Mouse (Mus musculus) heart, postnatal 0 days (tissue): ENCODE measurements around the gene Zfp78. TPM values are rescaled to one million over a fixed set of nuclear protein-coding genes. Genes with fewer than 3 reads are reported as not detected.
A peak's percentile ranks its signal among the peaks of the same experiment; 100 is the strongest.

Experiments used
- ATAC-seq: fragments of 200-750 bp; cut with Nextera tagmentation; 2 replicates; pipeline ENCODE4 v1.8.0; 2017; ENCODE audit warnings: low read depth, moderate number of reproducible peaks, moderate library complexity; ENCODE audit not compliant: insufficient read depth
- DNase-seq: peaks from one replicate; pipeline ENCODE4 v3.0.0-alpha.2; 2016; ENCODE audit warnings: low spot score
- H3K27ac ChIP-seq: fragments of 300-500 bp; sonication (generic); 2 replicates; pipeline ENCODE4 v1.5.1; 2014; ENCODE audit warnings: low read depth, mild to moderate bottlenecking
- H3K27me3 ChIP-seq: fragments of 300-500 bp; sonication (generic); 2 replicates; pipeline ENCODE4 v1.6.1; 2014; ENCODE audit warnings: low read length, mixed read lengths; ENCODE audit not compliant: control insufficient read depth, insufficient read depth
- H3K36me3 ChIP-seq: fragments of 300-500 bp; sonication (generic); replicated peaks from 2 replicates; pipeline ENCODE4 v1.6.1; 2014; ENCODE audit warnings: low read length, mixed read lengths; ENCODE audit not compliant: control insufficient read depth, insufficient read depth
- H3K4me1 ChIP-seq: fragments of 300-500 bp; sonication (generic); 2 replicates; pipeline ENCODE4 v1.6.1; 2014; ENCODE audit warnings: antibody characterized with exemption; ENCODE audit not compliant: control insufficient read depth, insufficient read depth
- H3K4me2 ChIP-seq: fragments of 300-500 bp; sonication (generic); 2 replicates; pipeline ENCODE4 v1.6.1; 2014; ENCODE audit warnings: low read depth, mild to moderate bottlenecking, low read length, moderate library complexity
- H3K4me3 ChIP-seq: fragments of 300-500 bp; sonication (generic); 2 replicates; pipeline ENCODE4 v1.5.1; 2014; ENCODE audit warnings: low read depth, low read length
- H3K9ac ChIP-seq: fragments of 300-500 bp; sonication (generic); replicated peaks from 2 replicates; pipeline ENCODE4 v1.6.1; 2014; ENCODE audit warnings: low read depth, low read length, mixed read lengths
- H3K9me3 ChIP-seq: fragments of 300-500 bp; sonication (generic); replicated peaks from 2 replicates; pipeline ENCODE4 v1.6.1; 2016; ENCODE audit warnings: low read length; ENCODE audit not compliant: control insufficient read depth
- CTCF ChIP-seq: IDR thresholded peaks from 2 replicates; pipeline ENCODE4 v1.5.1; 2016; ENCODE audit warnings: antibody characterized with exemption, control low read depth, low read depth
- EP300 ChIP-seq: IDR thresholded peaks from 2 replicates; pipeline ENCODE4 v1.6.1; 2016; ENCODE audit warnings: antibody characterized with exemption, low read depth
- WGBS: fragments of 180-500 bp; shearing (Covaris S2); extraction: QIAGEN DNeasy Blood & Tissue Kit; methylation state at CpG from one replicate; pipeline ENCODE4 v1.1.7; 2014; 5-methylcytosine and 5-hydroxymethylcytosine counted together
- polyA plus RNA-seq: library from polyadenylated mRNA; unstranded; fragments of >200 nt; fragmentation: Nextera tagmentation; extraction: Ambion mirVana; gene quantifications from 2 replicates; pipeline ENCODE4 v1.2.1, GENCODE M21; 2015
- total RNA-seq: library from RNA; depleted of rRNA; stranded (reverse); fragments of >200 nt; gene quantifications from 2 replicates; pipeline ENCODE4 v1.2.3, GENCODE M21; 2014; ENCODE audit warnings: low replicate concordance

Zfp78 gene
- total and polyA plus RNA-seq, 2 experiments from 2014 or later: 0.11 to 0.94 TPM

GRCm38 (mm10) chr7:6344124-6344523 lies 19.0 kb upstream of the Zfp78 start:
- Histone ChIP-seq H3K9ac (0 out of 2 replicates have a peak overlapping the region, but pooled peaks have one; percentile 29), H3K4me2 (peak overlapping the region; percentile 67), H3K27ac (no peak overlapping the region), H3K27me3 (no peaks in the 10 kb centered on the region), H3K4me1 (no peaks in the 10 kb centered on the region), H3K4me3 (peak overlapping the region; percentile 73), H3K9me3 (no peaks in the 10 kb centered on the region), H3K36me3 (no peaks in the 10 kb centered on the region)
- ATAC-seq (no peak), DNase-seq (no peak)
- WGBS: 30% methylated on average over 10 of the region's 10 CpGs
- TF ChIP-seq EP300: no peak
- TF ChIP-seq CTCF: no peak

- Histone ChIP-seq H3K4me3 (no peak overlapping the region), H3K27ac (no peak overlapping the region), H3K36me3 (no peaks in the 10 kb centered on the region), H3K4me2 (no peak overlapping the region), H3K9me3 (no peaks in the 10 kb centered on the region), H3K4me1 (no peaks in the 10 kb centered on the region), H3K27me3 (no peaks in the 10 kb centered on the region), H3K9ac (no peak overlapping the region)
- no peak for TF ChIP-seq EP300
- DNase-seq: no peak
- WGBS: 63% methylated on average over 2 of the region's 2 CpGs
- no peak for ATAC-seq
Observed at GRCm38 (mm10) chr7:6358121-6358520, 5.0 kb upstream of the Zfp78 start.

GRCm38 (mm10) chr7:6358937-6359590 lies 4.0 kb upstream of the Zfp78 start:
- Histone ChIP-seq H3K36me3 (no peaks in the 10 kb centered on the region), H3K4me1 (peaks cover 4% of the 10 kb centered on the region; the same call in 1 of the 2 replicates), H3K9ac (no peak overlapping the region), H3K4me3 (no peak overlapping the region), H3K4me2 (no peak overlapping the region), H3K27ac (no peak overlapping the region), H3K9me3 (no peaks in the 10 kb centered on the region), H3K27me3 (no peaks in the 10 kb centered on the region)
- TF ChIP-seq CTCF (peak; percentile 74), EP300 (no peak)
- ATAC-seq: no peak
- 49% methylated on average over 10 of the region's 10 CpGs for WGBS
- peak; percentile 85 for DNase-seq

- Histone ChIP-seq H3K4me1 (peaks cover 4% of the 10 kb centered on the region; the same call in 1 of the 2 replicates), H3K27ac (no peak overlapping the region), H3K36me3 (no peaks in the 10 kb centered on the region), H3K4me3 (no peak overlapping the region), H3K9ac (no peak overlapping the region), H3K27me3 (no peaks in the 10 kb centered on the region), H3K4me2 (no peak overlapping the region), H3K9me3 (no peaks in the 10 kb centered on the region)
- DNase-seq (no peak), ATAC-seq (no peak)
- 12% methylated on average over 9 of the region's 9 CpGs for WGBS
- TF ChIP-seq EP300 (no peak), CTCF (no peak)
Observed at GRCm38 (mm10) chr7:6360477-6361060, 2.5 kb upstream of the Zfp78 start.

- Histone ChIP-seq H3K27ac (peak overlapping the region; percentile 80), H3K9me3 (no peaks in the 10 kb centered on the region), H3K4me3 (peak overlapping the region; percentile 53), H3K36me3 (no peaks in the 10 kb centered on the region), H3K4me2 (peak overlapping the region; percentile 71), H3K4me1 (peaks cover 4% of the 10 kb centered on the region; the same call in 1 of the 2 replicates), H3K27me3 (no peaks in the 10 kb centered on the region), H3K9ac (peak overlapping the region; percentile 55)
- ATAC-seq (no peak), DNase-seq (no peak)
- TF ChIP-seq CTCF (no peak), EP300 (no peak)
- 27% methylated on average over 7 of the region's 7 CpGs for WGBS
Observed at GRCm38 (mm10) chr7:6361756-6362155, 1.3 kb upstream of the Zfp78 start.
